23 mouse cellular contexts compared by ENCODE assay signal in the genomic region with DNA sequence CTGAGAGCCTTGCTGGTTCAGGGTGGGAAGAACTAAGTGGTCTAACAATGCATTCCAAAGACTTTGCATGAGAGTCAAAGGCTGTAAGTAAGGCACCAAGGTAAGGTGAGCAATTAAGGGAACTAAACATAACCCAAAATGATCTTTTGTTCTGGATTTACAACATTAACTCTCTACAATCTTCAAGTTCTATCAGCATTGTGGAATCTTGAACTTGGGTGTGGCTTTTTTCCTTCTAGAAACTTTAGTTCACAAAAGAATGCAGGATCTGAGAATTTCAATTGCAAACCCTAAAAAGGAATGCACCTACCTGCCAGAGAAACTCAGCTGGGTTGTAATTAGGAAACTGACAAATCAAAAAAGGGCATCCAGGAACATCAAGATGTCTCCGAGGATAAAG. TPM values are rescaled to one million over a fixed set of nuclear protein-coding genes. Genes with fewer than 3 reads are reported as not detected.
DNase-seq lines count a peak whose midpoint lies in the region; ATAC-seq lines count a peak whose summit lies in the region.
"Had no signal": no experiment of that assay in that cellular context is flagged by ENCODE, and none has a peak within 500 bp of the region (broad histone marks: within the 10 kb centered on the region; RNA-seq: fewer than 3 reads in every experiment).

No protein-coding gene starts in this region.

- DNase-seq in ES-CJ7 (ENCODE audit: low read depth, low spot score): peak; percentile 65
- peak; percentile 87 for DNase-seq in R1 (ENCODE audit: low read depth, low spot score)
- DNase-seq in ZHBTc4 (ENCODE audit: low read depth, low spot score): peak; percentile 86
- no peak for DNase-seq in embryo, embryonic 10 days (ENCODE audit: low spot score)
- DNase-seq: adrenal gland, adult 8-10 months; adrenal gland, postnatal 25 days; B cell, adult 2 months; cerebellum, adult 11 months; cerebellum, adult 18-20 months; cerebellum, adult 8-10 months; cerebellum, adult 9-11 months; cerebellum, postnatal 14 days; cerebellum, postnatal 36 days had no signal

- H3K4me3 ChIP-seq in intestine, embryonic 16.5 days (ENCODE audit: low read length): no peak overlapping the region
- H3K4me3 ChIP-seq: embryonic facial prominence, embryonic 10.5 days; embryonic facial prominence, embryonic 12.5 days; forebrain, embryonic 13.5 days; forebrain, embryonic 15.5 days had no signal

- 66% methylated on average over 1 of the region's 1 CpGs for WGBS in intestine, embryonic 16.5 days

- ATAC-seq in intestine, embryonic 16.5 days: no peak
- ATAC-seq: activated CD4-positive, CD25-positive, alpha-beta regulatory T cell, adult 4 months; CD4-positive, CD25-positive, alpha-beta regulatory T cell, adult 4 months; forebrain, embryonic 13.5 days; forebrain, embryonic 15.5 days; Patski had no signal

- H3K27ac ChIP-seq in intestine, embryonic 16.5 days (ENCODE audit: low read length): no peak overlapping the region
- H3K27ac ChIP-seq: embryonic facial prominence, embryonic 10.5 days; embryonic facial prominence, embryonic 12.5 days; forebrain, embryonic 13.5 days; forebrain, embryonic 15.5 days had no signal

- H3K4me1 ChIP-seq in intestine, embryonic 16.5 days (ENCODE audit: control insufficient read depth, insufficient read depth, low read length): no peaks in the 10 kb centered on the region
- H3K4me1 ChIP-seq: embryonic facial prominence, embryonic 10.5 days; embryonic facial prominence, embryonic 12.5 days; forebrain, embryonic 13.5 days; forebrain, embryonic 15.5 days had no signal

- no peaks in the 10 kb centered on the region for H3K27me3 ChIP-seq in intestine, embryonic 16.5 days (replicated peaks; ENCODE audit: control insufficient read depth, insufficient read depth, low read length)
- H3K27me3 ChIP-seq: CH12.LX; embryonic facial prominence, embryonic 12.5 days; forebrain, embryonic 13.5 days; forebrain, embryonic 15.5 days; Patski had no signal

- no peaks in the 10 kb centered on the region for H3K9me3 ChIP-seq in intestine, embryonic 16.5 days (ENCODE audit: control insufficient read depth, low read length)
- H3K9me3 ChIP-seq: embryonic facial prominence, embryonic 10.5 days; forebrain, embryonic 15.5 days; G1E had no signal

- H3K4me2 ChIP-seq in intestine, embryonic 16.5 days (ENCODE audit: low read depth, low read length): no peak overlapping the region
- H3K4me2 ChIP-seq: embryonic facial prominence, embryonic 12.5 days; forebrain, embryonic 13.5 days; forebrain, embryonic 15.5 days had no signal

- no peak overlapping the region for H3K9ac ChIP-seq in intestine, embryonic 16.5 days (ENCODE audit: low read depth, low read length)
- H3K9ac ChIP-seq: embryonic facial prominence, embryonic 12.5 days; forebrain, embryonic 13.5 days; forebrain, embryonic 15.5 days had no signal

- no peaks in the 10 kb centered on the region for H3K36me3 ChIP-seq in intestine, embryonic 16.5 days (ENCODE audit: control insufficient read depth, insufficient read depth, low read length)
- H3K36me3 ChIP-seq: embryonic facial prominence, embryonic 10.5 days; embryonic facial prominence, embryonic 12.5 days; forebrain, embryonic 15.5 days; G1E had no signal

RNA-seq across cellular contexts. Expression of a gene that starts 57.8 kb away (rescaled TPM):
- polyA plus RNA-seq in intestine, embryonic 16.5 days (2015; fragmentation: Nextera tagmentation; extraction: Ambion mirVana): 0.28 and 0.51 TPM in 2 replicates
- polyA plus RNA-seq: activated CD4-positive, CD25-positive, alpha-beta regulatory T cell, adult 4 months; CD4-positive, CD25-positive, alpha-beta regulatory T cell, adult 4 months; G1E; Patski had no signal
